Mouse (Mus musculus) adrenal gland, adult 8-10 months (tissue): Measurements from ENCODE around the gene Pea15a. TPM values are rescaled to one million over a fixed set of nuclear protein-coding genes. Genes with fewer than 3 reads are reported as not detected.

Experiments
- DNase-seq: peaks from one replicate; pipeline ENCODE4 v3.0.0; 2022
- total RNA-seq, 4 experiments: library from RNA; stranded (reverse); gene quantifications; 2 replicates each; pipeline ENCODE4 v1.2.4; 2022

Gene Pea15a
- total RNA-seq, 4 experiments from 2014 or later = 48.4 to 89.7 (median 63.1) TPM

DNA sequence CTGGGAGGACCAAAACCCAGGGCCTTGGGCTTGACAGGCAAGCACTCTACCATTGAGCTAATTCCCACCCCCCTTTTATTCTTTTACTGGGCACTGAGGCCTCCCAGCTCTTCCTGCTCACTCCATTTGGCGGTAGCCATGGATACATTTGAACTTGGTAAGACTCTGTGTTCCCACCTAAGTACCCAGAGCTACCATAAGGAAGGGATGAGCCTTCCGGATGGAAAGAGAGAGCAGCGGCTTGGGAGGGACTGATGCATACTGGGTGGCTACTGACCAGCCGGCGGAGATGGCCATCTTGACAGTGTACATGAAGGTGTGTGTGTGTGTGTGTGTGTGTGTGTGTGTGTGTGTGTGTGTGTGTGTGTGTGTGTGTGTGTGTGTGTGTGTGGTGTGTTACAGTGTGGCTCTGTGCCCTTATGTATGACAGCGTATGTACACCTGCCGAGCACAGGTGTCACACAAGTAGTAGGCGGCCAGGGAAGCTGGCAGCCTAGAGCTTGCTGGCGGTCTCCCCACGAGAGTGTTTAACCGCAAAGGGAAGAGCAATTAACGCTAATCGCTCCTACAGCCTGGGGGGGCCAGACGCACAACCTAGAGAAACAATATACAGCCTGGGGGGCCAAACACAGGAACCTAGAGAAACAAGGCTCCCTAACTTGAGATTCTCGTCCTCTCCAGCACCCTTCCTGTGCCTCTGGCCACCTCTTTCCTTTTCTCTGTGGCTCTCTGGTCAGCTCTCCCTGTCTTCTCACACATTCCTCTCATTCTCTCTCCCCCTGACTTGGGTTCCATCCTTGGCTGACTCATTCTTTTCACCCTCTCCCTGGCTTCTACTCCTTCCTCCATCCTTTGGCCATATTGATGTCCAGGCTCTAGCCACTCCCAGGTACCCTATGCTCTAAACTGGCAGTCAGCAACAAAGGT lies 1.5 kb downstream of the Pea15a start:
- no peak for DNase-seq

DNA sequence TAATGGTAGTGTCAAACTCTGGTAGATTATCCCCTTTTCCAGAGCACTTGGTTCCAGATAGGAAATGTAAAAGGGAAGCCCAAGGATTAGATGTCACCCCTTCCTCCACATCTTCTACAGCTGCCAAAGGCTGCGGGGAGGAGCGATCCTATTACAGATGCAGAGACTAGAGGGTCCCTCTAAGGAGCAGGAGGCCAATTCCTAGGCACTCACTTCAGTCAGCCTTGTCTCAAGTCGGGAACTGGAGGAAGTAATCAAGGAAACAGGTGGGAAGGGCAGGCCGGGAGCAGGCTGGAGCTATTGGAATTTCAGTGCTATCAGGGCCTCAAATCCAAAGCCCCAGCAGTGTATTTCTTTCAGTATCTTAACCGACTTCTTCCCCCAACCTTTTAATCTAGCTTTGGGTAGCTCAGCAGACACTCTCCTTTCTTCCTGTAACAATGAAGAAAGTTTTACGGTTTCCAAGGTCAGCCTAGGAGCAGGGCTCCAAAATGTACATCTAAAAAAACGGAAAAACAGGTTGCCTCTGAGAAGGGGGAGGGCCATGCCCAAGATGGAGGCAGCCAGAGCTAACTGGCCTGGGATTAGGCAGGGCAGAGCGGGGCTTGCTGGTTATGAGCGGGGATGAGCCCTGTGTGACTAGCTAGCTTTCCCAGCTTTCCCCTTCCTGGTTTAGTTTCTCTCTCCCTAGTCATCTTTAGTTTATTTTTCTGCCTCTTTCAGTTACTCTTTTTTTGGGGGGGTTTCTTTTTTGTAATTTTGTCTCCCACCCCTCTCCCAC lies 2.4 kb downstream of the Pea15a start:
- DNase-seq = no peak

- no peak for DNase-seq
These were observed 3.0 kb downstream of the Pea15a start for GRCm38 (mm10) chr1:172203566-172203965.

GRCm38 (mm10) chr1:172202894-172203522 lies 3.6 kb downstream of the Pea15a start:
- DNase-seq = no peak

DNA sequence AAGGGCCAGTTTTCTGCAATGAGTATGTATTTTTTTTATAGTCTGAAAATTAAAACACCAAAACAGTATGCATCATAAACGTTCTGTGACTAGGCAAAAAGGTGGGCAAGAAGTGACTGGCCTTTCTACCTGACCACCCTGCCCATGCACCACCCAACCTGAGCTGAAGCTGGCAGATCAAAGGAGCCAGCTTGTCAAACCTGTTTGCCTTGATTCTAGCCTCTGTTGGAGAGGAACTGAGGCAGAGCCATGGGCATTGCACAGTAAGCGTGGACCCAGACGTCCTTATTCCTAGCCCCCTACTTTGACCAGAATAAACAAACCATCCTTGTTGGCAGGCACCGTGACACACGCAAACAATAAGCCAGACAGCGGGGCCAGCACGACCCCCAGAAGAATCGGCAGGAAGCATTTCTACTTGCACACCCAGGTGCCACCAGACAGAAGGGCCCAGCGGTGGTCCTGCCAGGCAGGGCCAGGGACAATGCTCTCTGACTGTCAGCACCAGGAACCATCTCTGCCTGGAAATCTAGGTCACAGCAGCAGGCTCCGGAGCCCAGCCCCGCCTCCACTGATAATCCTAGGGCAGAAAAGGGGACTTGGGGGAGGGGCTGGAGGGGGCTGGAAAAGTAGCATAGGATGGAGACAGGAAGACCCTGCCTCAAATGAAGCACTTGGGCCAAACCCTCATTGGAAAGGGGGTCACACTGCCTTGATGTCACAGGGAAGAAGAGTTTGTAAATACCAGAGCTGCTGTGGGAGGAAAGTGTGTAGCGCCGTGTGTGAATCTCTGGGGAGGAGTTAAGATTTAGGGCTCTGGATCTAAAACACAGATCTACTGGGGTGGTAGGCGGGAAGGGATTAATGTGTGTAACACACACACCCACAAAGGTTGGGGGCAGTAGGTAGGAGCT lies 4.4 kb downstream of the Pea15a start:
- DNase-seq = no peak

DNA sequence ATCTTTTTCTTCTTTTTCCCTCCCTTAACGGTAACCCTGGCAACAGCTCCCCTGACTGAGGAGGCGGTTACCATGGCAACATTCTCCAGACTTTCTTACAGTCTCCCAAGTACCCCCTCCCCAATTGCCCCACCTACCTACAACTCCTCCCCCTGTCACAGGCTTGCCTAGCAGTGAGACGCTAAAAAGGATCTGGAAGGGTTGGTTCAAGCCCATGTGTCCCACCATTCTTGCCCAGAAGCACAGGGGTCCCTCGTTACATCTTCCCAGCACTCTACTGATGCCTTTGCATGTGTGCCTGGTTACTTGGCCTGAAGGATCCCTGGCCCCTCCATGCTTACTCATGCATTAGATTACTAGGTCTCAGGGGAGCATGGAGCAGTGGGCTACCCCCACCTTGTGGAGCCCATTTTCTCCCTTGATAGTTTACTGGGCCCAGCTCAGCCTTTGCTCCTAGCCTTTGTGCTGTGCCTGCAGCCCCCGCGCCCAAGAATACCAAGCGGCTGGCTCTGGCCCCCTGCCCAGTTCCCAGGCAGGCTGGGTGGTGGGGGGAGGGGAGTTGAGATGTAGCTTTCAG lies 5.6 kb downstream of the Pea15a start:
- DNase-seq = no peak

DNA sequence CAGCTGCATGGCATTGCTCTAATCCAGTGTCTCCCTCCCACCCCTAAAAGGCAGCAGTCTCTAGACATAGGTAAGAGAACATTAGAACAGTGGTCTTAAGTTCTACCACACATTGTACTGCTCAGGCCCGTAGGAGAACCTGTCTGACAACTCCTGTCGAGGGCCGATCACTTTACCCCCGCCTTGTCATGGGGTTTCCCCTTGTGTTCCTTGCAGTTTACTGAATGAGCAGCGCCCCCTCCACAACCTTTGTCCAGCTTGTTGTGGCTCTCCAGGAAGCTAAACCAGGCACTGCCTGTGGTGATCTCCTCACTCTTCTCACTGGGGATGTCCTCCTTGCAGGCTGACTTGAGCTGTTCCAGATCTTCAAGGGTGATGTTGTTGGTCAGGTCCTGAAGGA lies 6.4 kb downstream of the Pea15a start:
- DNase-seq = no peak

DNA sequence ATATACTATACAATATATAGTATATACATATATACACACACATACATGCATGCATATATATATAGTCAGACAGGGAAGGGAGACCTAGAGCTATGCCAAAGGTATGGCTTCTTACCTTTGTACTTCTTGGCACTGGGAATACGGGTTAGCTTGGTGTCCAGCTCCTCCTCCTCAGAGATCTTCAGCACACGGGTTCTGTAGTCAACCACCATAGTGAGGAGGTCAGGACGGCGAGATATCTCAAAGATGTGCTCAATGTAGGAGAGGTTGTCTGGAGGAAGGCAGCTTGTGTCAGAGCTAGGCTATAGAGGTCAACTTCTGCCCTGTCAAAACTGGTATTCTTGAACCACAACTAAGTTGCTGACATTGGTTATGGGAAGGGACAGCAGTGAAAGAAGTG lies 7.6 kb downstream of the Pea15a start:
- no peak for DNase-seq

- no peak for DNase-seq
These were observed 8.3 kb downstream of the Pea15a start for GRCm38 (mm10) chr1:172198316-172198715.

DNA sequence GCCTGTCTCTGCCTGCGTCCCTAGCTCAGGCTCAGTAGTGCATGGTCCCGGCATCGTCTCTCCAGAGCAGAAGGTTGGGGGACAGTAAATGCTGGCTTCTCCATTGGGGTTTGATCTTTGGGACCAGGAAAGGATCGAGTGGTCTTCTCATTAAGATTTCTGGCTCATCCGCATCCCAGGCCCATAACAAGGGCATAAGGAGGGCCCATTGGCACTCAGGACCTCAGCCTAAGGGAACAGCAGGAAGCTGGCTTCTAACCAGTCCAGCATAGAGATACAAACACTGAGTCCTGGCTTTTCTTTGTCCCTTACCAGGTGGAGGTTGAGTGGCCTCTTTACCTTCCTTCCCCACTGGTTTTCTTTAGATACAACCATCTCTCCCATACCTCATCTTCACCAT lies 8.8 kb downstream of the Pea15a start:
- no peak for DNase-seq

GRCm38 (mm10) chr1:172197146-172197545 lies 9.5 kb downstream of the Pea15a start:
- no peak for DNase-seq

DNA sequence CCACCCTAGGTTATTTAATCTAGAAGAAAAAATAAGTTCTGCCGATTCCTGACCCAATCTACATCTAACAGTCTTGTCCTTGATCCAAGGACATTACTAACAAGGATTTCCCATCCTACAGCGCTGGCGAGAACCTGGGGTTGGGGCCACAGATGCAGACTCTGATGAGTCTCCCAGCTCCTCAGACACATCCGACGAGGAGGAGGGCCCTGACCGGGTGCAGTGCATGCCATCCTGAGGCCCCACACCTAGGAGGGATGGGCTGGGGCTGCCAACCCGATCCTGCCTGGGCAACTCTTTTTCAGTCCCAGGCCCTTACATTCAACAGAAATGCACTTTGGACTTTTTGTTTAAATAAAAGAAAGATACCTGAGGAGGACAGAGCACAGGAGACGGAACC lies 12.2 kb downstream of the Pea15a start:
- no peak for DNase-seq

GRCm38 (mm10) chr1:172192217-172192616 lies 14.4 kb downstream of the Pea15a start:
- DNase-seq = no peak

GRCm38 (mm10) chr1:172191578-172191977 lies 15.0 kb downstream of the Pea15a start:
- DNase-seq = no peak

- no peak for DNase-seq
These were observed 17.7 kb downstream of the Pea15a start for GRCm38 (mm10) chr1:172188891-172189290.

GRCm38 (mm10) chr1:172186401-172187289 lies 20.0 kb downstream of the Pea15a start:
- DNase-seq = no peak

GRCm38 (mm10) chr1:172183915-172184314 lies 22.7 kb downstream of the Pea15a start:
- no peak for DNase-seq

DNA sequence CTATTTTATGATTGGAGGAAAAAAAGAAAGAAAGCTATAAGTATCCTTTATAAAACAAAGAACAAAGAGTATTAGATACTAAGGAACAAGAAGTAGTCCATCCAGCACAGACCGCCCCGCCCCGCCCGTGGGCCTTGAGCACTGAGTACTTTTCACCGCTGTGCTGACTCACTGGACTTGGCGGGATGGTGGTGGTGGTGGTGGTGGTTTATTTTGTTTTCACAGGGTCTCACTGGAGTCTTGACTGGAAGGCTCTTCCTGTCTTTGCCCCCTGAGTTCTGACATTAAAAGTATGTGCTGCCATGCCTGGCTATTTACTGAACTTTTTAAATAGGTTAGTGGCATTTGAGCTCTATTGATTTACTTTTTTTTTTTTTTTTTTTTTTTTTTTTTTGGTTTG lies 23.5 kb downstream of the Pea15a start:
- no peak for DNase-seq

DNA sequence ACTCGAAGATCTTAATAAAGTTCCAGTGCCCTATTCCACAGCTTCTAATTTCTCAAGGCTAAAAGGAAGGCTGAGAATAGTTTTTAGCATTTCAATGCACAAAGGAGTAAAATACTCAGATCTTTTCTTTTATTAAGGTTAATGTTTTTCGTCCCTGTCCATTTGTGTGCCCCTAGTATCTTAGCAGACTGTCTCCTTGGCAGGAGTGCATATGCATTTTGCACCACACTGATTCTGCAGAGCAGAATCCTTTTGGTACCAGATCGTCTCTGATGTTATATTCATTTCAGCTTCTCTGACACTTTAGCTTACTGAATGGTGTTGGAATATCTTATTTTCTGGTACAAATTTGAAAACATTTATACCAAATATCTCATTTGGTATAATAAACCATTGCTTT lies 24.8 kb downstream of the Pea15a start:
- DNase-seq = no peak

DNA sequence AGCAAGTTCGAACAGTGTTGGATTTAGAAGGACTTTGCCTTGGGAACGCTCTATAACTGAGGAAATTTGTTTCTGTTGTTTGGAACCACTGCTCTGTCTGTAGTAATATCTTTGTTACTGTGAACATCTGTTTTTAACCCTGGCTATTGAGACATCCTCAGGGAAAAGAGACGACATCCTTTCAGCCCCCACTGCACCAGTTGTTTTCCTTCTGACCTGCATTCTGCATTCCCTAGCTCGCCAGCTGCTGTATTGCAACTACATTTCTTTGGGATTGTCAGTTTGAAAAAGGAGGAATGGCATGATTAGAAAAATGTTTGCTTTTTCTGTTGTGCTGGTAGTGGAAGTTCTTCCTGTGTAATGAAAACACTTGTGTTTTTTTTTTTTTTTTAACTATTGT lies 25.7 kb downstream of the Pea15a start:
- DNase-seq = no peak

DNA sequence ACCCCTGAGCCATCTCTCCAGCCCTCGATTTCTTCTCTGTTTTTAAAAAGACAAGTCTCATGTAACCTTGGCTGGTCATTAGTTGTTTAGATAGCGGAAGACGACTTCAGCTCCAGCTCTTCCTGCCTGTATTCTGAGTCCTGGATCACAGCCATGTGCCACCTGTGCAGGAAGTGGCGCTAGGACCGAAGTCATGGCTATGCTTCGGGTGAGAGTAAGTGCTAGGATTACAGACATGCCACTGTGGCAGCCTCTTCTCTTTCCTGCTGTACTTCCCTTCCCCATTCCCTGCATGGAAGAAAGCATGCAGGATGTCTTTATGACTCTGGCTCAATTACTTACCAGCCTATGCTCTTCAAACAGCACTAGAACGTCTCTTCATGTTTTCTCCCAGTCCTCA lies 27.5 kb downstream of the Pea15a start:
- DNase-seq = no peak
